Mouse (Mus musculus) fat pad, adult 2 months (tissue): Measurements from ENCODE around the gene Ldoc1.

ENCODE experiments used
- DNase-seq: peaks from one replicate; pipeline ENCODE4 v3.0.0-alpha.2; 2011; ENCODE audit warnings: low read depth, low spot score; ENCODE audit errors: extremely low read depth

The Ldoc1 gene

DNA sequence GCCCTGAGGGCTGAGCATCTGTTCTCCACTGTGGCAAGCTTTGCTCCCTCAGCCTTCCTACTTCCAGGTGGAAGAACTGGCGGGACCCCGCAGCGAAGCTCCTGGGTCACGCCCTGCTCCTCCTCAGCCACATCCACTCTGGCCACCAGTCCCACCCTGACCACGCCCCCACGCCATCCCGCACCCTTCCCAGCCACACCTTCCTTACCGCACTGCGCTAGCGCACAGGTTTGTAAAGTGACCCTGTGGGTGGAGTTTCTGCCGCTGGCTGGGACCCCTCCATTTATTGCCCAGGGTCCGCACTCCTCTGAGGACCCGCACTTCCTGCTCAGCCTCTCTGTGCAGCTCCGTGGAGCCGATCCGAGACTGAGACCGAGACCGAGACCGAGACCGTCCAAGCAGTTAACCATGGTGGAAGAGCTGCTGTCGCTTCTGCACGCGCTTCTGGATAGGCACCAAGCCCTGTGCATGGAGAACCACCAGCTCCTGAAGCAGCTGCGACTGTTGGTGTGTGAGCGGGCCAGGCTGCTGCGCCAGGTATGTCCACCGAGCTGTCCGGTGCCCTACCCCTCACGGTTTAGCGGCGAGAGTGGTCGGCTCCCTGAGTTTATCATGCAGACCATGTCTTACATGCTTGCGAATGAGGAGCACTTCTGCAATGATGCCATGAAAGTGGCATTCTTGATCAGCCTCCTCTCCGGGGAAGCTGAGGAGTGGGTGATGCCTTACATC lies at the start of gene Ldoc1:
Gene Ldoc1 (plus strand): TSS at position 196 of the 732 bp plus-strand sequence.
- DNase-seq = no peak

DNA sequence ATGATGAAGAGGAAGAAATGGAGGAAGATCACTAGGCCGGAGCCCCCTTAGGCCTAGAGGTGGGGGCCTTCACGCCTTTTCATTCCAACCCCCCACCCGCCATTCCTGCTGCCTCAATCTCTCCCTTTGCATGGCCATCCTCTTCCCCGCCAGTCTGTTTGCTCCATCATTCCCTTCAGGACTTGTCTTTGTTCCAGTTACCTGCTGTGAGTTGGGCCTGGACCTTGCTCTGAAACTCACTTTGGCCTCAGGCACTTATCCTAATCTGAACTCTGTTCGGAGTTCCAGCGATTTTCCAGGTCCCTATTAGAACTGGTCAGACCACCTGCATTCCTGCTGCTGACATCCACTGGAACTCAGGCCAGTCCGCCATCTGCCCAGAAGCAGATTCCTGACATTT lies 834 bp downstream of the Ldoc1 start:
- DNase-seq = no peak

DNA sequence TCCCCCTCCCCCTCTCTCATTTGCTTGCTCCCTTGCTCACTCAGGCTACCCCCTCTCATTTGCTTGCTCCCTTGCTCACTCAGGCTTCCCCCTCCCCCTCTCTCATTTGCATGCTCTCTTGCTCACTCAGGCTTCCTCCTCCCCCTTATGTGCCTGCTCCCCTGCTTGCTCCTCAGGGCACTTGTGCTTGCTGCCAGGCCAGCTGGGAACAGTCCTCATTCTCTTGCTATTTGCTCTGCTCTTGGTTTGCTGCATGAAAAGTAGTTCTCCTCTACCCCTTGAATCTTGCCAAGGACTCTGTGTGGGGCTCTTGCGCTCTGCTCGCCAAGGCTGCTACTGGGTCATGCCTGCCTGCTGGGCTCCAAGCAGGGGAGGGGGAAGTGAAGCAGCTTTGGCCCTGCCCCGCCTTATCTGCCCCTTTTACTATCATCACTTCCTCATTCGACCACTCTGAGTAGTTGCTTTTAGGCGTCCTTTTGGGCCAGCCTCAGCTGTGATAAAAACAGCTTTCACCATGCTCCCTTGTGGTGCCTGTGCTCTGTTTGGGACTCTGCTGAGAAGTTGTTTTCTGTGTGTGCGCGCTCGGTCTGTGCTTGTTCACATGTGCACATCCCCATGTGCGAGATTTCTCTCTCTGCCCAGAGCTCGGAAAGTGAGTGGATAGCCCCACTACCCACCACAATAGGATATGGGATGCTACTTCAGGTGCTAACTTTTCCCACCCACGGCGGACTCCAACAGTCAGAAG lies 13.2 kb downstream of the Ldoc1 start:
- no peak for DNase-seq

DNA sequence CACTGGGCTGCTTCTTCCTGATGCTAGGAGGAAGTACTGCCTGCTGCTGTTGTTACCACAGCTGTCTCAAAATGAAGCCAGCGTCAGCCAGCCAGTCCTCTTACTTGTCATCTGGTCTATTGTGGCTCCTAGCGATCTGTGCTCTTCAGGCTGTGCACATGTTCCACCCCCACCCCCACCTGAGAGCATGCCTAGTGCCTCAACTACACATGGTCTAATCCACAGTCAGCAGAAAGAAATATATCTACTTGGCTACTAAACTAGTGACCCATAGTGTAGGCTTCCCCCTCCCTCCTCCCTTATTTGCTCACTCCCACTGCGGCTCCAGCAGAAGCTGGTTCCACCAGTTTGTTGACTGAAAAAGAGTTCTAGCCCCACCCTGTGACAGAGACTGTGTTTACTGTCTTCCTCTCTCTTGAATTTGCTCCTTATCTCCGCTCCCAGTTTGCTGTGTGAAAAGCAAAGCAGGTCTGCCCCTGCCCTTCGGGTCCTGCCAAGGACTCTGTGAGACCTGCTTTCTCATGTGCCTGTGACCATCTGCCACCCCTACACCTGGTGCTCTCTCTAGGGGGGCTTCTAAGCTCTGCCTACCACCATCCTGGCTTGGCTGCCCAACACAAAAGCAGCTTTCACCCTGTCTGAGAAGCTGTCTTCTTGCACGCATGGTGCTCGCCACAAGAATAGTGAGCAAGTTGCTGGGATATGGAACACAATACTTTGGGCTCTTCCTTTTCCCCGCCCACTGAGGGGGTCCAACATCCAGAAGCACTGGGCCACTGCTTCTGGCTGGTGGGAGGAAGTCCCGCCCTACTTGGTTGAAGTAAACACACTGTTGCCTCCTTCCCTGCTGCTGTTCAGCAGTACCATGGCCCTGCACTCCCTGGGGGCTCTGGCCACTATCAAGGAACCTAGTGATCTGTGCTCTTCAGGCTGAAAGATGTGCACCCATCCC lies 14.0 kb downstream of the Ldoc1 start:
- no peak for DNase-seq

DNA sequence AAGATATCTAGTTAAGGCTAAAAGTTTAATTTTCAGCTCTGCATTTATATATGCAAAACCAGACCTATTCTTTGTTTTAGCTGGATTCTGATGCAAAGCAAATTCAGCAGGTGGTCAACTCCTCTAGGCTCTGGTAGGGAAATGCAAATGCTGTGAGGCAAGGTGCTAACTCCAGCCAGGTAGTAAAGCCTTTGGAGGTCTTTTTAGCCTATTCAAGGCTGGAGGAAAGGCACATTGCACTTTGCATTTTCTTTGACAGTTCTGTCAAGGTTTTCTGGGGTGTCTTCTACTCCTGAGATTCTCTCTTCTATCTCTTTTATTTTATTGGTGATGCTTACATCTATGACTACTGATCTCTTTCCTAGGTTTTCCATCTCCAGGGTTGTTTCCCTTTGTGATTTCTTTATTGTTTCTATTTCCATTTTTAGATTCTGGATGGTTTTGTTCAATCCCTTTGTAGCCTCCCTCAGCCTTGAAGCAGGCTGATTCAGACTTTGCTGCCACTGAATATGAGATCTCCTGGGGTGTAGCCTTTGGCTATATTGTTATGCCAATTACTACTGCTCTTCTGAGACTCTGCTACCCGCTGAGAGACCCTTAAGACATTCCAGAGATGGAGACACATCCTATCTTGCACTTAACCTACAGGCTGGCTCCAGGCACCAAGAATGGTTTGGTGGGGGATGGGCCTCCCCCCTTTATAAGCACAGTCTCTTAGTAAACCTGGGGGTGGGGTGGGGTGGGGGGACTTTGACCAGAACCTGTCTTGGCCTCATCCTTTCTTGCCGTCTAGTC lies 18.4 kb downstream of the Ldoc1 start:
- no peak for DNase-seq
